Mouse (Mus musculus) embryonic stem cell, embryonic (primary cell): ENCODE data around the gene Gm1123.

Experiments used
- CTCF ChIA-PET, 4 experiments: fragments of 300-600 bp in 2 of 4; fragments of 350-600 bp in 2 of 4; sonication (Branson Sonifier 250); formaldehyde crosslinking; loops; one replicate each; lab custom pipeline; 2022; ENCODE audit warnings: inconsistent platforms in 2 of 4; lab: Charles Lee
- POLR2A ChIA-PET, 4 experiments: fragments of 300-600 bp in 2 of 4; fragments of 350-600 bp in 2 of 4; sonication (Branson Sonifier 250); formaldehyde crosslinking; loops; one replicate each; lab custom pipeline; 2022; ENCODE audit warnings: antibody characterized with exemption in 4 of 4, inconsistent platforms in 1 of 4; lab: Charles Lee

Gm1123 gene

DNA sequence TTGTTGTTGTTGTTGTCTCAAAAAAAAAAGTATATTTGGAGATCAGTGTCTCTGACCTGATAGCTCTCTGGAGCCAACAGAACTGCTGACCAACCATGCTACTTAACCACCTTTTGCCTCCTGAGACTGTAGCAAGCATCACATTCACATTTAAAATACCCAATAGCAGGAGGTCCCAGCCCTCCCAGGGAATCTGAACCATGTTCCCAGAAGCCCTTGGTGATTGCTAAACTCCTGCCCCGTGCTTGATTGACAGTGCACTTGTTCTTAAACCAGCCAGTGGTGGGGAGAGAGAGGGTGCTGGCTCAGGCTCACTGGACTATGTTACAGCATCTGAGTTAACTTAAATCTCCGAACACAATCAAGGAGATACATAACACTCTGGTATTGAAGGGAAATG, 60.6 kb downstream of the Gm1123 start:
- POLR2A ChIA-PET, result interaction anchor here in 1 of 4 experiments (1.4 kb wide), 1 partner anchor 23 kb away, joined by 5 read pairs; no protein-coding TSS in a partner anchor

DNA sequence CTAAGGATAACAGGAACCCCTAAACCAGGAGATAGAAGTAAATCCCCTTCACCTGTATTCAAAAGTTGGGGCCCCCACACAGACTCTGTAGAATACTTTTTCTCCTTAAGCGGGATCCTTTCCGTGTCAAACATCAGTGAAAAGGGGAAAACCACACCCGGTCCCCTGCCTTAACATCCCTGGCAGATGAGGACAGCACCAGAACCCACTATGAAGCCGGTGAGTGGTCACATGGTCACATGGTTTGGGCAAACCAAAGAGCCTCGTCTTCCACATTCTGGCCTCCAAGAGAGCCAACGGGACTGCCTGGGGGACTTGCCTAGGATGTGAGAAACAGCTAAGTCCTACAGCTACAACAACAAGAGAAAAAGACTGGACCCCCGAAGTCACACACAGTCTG, 62.0 kb downstream of the Gm1123 start:
- CTCF ChIA-PET, result interaction anchor here in 3 of 4 experiments (0.7 to 2.6 kb wide), 6 partner anchors 9 to 484 kb away, joined by 3 to 13 read pairs (median 4); no protein-coding TSS in a partner anchor
- POLR2A ChIA-PET, result interaction anchor here in 3 of 4 experiments (0.6 to 1.5 kb wide), 5 partner anchors 14 to 404 kb away, joined by 3 to 5 read pairs (median 3); partner anchors contain the start of gene Foxl2 (in 1 of the 3)

More for the DNA sequence above, 60.6 kb downstream of the Gm1123 start:
- CTCF ChIA-PET, result interaction anchor here in 3 of 4 experiments (0.6 to 2.6 kb wide), 3 partner anchors 10 to 475 kb away, joined by 5 to 10 read pairs (median 10); no protein-coding TSS in a partner anchor

DNA sequence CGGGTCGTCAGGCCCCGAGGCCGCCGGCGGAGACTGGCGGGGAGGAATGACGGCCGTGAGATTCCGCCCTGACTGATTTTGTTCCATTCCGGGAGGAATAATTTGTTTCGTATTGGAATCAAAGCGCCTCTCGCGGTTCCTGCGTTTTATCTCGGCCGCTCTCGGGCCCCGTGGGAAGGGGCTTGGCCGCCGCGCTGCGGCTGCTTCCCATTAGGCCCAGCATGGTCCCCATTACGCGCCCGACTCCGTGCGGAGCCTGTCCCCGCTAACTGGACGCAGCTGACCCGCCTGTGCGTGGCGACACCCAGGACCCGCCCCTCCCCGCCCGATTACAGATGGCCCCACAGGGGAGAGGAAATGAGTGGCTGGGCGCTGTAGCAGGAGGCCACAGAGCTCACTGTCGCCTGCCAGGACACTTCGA, 62.4 kb downstream of the Gm1123 start:
- POLR2A ChIA-PET, result interaction anchor here in 3 of 4 experiments (0.6 to 1.5 kb wide), 4 partner anchors 9 to 404 kb away, joined by 3 read pairs; partner anchors contain the start of gene Foxl2 (in 1 of the 3)
- CTCF ChIA-PET, result interaction anchor here in 3 of 4 experiments (0.7 to 2.6 kb wide), 7 partner anchors 8 to 484 kb away, joined by 3 to 13 read pairs (median 4); no protein-coding TSS in a partner anchor

DNA sequence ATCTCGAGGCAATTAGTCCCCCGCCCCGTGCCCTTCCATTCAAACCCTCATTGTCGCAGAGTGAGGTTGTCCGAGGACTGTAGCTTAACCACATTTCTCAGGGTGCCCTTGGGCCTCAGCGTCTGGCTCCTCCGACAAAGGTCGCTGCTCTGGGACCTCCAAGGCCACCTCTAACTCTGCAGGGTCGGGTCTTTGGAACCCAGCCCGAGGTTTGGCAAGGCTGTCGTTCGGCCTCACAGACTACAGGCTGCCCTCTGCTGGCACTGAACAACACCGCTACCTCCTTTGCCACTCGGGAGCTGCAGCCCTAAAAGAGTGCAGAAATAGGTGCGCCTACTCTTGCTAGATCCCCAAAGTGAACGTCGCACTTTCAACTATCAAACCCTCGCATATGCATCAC, 70.4 kb downstream of the Gm1123 start:
- CTCF ChIA-PET, result interaction anchor here (0.5 to 1.8 kb wide), 38 partner anchors 8 to 1271 kb away, joined by 3 to 15 read pairs (median 5); partner anchors contain the start of genes Faim (in 2 of the 4), Foxl2 (in 2 of the 4), Nme9 (in 1 of the 4) and Pik3cb (in 1 of the 4)

DNA sequence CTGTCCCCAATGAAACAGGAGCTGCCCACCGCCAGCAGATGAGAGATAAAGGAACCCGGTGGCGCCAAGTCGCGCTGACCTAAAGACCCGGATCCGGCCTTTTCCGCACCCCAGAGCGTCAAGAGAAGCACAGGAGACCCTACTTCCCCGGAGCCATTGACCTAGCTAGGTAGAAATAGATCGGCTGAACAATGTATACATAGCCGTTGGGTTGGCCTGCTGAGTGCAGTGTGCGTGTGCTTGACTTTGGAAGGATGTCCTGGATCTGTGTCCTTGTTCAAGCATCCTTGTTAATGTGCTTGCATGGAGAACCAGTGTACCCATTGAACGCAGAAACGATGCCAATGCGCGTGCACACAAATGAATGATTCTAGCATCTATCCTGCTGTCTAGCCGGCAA, 71.9 kb downstream of the Gm1123 start:
- ChIA-PET CTCF (interaction anchor here in 2 of 4 experiments (0.5 to 1.8 kb wide), 3 partner anchors 11 to 16 kb away, joined by 4 to 6 read pairs (median 4); no protein-coding TSS in a partner anchor), POLR2A (interaction anchor here in 2 of 4 experiments (1.0 to 2.1 kb wide), 3 partner anchors 8 to 28 kb away, joined by 3 to 9 read pairs (median 3); partner anchors contain the start of gene Foxl2 (in 2 of the 2))

More for the DNA sequence above, 70.4 kb downstream of the Gm1123 start:
- POLR2A ChIA-PET, result interaction anchor here in 3 of 4 experiments (0.5 to 2.1 kb wide), 5 partner anchors 9 to 33 kb away, joined by 3 to 9 read pairs (median 4); partner anchors contain the start of gene Foxl2 (in 2 of the 3)

DNA sequence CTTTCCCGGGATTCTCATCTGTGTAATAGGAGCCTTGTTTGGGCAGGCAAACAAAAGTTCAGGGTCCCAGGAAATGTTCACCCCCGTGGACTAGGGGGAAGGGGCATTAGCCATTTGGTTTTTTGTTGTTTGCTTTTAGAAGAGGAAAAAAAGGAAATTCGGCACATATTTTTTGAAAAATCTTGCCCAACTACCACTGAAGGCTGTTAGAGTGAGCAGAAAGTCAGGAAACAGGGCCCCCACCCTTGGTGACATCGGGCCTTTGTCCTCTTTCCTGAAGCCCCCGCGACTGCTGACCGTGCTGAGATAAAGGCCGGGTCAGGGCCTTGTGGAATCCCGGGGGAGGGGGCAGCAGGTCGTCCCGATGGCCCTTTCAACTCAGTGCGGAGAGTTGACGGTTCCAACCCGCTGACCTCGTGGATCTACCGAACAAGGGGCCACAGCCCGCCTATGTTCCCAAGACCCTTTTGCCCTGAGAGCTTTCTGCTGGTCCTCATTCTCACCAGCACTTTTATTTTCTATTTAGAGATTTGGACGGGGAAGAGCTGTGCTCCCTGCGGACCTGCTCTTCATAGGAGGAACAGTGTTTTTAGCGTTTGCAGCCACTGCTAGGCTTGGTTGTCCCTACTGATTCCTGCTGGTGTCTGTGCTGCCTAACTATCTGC, 72.9 kb downstream of the Gm1123 start:
- ChIA-PET POLR2A (interaction anchor here in 2 of 4 experiments (0.6 to 2.4 kb wide), 3 partner anchors 10 to 464 kb away, joined by 3 to 7 read pairs (median 3); no protein-coding TSS in a partner anchor), CTCF (interaction anchor here in 1 of 4 experiments (1.8 kb wide), 1 partner anchor 17 kb away, joined by 4 read pairs; no protein-coding TSS in a partner anchor)

DNA sequence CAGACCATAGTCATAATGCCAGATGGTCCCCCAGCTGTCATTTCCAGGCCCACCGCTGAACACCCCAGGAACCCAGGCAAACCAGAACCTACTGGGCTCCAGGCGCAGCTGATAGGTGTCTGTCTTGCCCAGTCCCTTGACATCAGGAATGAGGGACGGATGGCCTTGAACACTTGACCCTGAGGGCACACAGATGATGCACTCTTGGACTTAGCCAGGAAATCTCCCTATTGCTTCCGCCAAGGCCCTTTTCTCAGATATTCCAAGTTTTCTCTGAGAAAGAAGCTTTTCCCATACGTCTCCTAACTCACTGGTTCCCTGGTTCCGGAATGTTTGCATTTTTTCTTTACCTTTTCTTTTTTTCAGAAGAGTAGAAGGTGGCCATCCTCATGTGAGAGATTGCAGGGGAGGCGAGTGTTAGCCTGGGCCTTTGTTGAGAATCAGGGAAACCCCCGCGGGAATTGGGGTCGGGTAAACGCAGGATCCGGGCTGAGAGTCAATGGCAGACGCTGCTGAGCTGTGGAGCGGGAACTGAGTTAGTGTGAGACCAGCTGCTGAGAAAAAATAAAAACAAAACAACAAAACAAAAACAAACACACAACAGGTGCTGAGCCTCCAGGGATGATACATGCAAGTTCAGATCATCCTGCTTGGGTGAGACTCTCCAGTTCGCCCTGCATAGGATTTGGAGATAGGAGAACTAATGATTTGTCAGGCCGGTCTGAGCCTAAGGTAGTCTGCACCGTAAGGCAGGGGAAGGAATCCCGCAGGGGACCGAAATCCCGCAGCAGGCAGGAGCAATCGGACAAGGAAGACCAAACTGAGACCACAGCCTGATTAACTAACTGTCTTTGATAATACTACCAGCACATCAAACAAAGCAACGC, 73.7 kb downstream of the Gm1123 start:
- ChIA-PET CTCF (no interaction called here), POLR2A (interaction anchor here in 1 of 4 experiments (2.4 kb wide), 1 partner anchor 10 kb away, joined by 7 read pairs; no protein-coding TSS in a partner anchor)

DNA sequence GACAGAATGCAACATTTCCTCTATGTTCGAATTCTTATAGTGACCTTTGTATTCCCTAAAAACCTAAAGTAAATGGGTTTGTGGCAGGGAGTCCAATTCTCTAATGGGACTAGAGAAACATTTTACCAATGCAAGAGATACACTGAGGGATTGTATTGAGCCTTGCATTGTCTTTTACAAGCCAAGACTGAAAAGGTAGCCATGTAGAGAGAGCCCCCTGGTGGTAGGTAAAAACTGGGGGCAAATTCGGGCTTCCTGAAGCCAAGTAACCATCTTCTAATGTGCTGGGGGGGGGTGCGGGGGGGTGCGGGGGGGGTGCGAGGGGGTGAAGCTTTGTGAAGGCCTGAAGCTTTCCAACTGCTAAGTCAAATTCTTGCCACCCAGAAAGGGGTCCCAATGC, 75.2 kb downstream of the Gm1123 start:
- ChIA-PET CTCF (interaction anchor here in 3 of 4 experiments (0.6 to 0.8 kb wide), 7 partner anchors 19 to 947 kb away, joined by 3 to 6 read pairs (median 4); no protein-coding TSS in a partner anchor), POLR2A (interaction anchor here in 2 of 4 experiments (0.6 to 2.4 kb wide), 3 partner anchors 8 to 354 kb away, joined by 3 to 7 read pairs (median 4); no protein-coding TSS in a partner anchor)

DNA sequence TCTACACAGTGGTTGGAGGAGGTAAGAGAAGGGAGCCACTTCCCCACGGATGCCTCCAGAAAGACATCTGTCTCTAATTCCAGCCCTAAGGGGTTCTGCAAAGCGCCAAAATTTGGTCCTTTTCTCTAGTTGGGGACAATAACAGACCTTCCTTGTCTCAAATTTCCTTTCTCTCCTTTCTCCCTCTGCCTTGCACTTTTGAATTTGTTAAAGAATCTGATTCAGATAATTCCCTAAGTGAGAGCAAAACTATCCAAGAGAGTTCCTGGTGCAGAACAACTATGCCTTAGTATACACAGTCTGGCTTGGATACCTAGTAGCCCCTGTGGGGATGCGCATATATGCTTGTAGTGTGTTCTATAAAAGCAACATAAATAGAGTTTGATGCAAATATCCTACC, 75.7 kb downstream of the Gm1123 start:
- ChIA-PET CTCF (no interaction called here), POLR2A (interaction anchor here in 1 of 4 experiments (1.2 to 2.4 kb wide), 2 partner anchors 8 to 13 kb away, joined by 3 to 7 read pairs; no protein-coding TSS in a partner anchor)

DNA sequence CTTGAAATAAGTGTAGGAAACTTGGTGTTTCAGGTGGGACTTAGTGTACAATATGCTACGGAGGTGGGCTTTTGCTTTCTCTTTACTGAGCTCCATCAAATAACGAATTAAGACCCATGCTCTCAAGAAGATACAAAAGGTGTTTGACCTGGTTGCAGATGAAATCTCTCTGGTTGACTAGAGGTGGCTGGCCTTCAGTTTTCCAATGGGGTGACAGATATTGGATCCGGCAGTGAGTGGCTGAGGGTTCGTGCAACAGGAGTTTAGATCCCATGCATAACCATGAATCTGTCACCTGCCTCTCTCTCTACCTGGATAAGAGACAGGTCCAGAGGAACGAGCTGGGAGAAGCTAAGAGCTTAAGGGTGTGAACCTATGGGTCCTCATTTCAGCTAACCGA, 76.9 kb downstream of the Gm1123 start:
- ChIA-PET POLR2A (interaction anchor here in 3 of 4 experiments (0.5 to 1.2 kb wide), 4 partner anchors 15 to 1534 kb away, joined by 3 to 5 read pairs (median 4); no protein-coding TSS in a partner anchor), CTCF (interaction anchor here in 2 of 4 experiments (0.6 to 1.1 kb wide), 3 partner anchors 14 to 615 kb away, joined by 4 to 13 read pairs (median 4); no protein-coding TSS in a partner anchor)

DNA sequence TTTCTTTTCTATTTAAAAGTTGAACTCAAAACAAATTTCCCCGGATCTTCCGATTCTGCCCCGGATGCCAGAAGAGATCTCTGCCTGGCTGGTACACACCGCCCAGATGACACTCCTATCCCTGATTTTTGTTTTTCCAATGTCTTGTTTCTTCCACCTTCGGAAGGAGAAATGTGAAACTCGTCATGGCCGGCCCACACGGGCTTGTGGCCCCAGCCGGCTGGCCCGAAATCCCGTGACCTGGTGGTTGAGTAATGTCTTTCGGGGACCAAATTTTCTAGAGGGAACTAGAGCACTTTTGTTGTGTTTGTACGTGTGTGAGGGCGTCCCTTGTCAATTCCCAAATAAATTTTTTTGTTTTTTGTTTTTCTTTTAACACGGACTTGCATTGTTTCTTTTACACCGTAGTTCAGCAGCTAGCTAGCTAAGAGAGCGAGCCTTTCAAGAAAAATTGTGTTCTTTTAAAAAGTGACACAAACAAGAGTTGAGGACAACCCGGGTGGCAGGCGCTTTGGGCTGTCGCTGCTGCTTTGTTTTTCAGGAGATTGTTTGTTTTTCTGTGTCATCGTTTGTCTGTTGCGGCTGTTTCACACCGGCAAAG, 77.7 kb downstream of the Gm1123 start:
- CTCF ChIA-PET, result no interaction called here

More for the DNA sequence above, 77.7 kb downstream of the Gm1123 start:
- POLR2A ChIA-PET, result no interaction called here
